Mouse (Mus musculus): Measurements from ENCODE around the gene Cobl.
A peak's percentile ranks its signal among the peaks of the same experiment; 100 is the strongest.

DNA sequence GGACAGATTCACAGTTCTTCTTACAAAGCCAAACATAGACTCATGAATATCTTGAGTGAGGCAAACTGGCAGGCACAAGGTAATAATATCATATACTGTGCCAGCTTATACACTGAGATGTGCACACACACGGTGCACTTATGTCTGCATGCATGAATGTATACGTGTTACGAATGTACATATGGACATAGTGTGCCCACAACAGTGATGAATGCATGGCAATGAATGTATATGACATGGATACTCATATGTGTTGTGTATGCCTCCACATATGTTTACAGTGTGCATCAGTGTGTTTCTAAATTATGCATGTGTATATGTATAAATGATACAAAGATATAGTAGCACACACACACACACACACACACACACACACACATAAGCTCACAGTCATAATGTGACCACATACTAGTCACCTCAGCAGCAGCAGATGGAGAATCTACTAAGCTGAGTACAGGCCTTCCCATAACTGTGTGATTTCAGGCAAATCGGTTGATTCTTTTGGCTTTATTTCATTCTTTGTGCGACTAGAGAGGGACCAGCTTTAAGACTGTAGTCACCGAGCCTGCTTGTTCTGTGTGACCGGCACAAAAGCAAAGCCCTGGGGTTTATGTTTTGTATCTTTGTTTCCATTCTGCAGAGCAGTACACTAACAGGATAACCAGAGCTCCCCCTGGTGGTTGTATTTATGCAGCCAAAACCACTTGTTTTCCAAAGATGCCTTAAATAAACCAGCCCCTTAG lies 173.7 kb downstream of the Cobl start:
- TF ChIP-seq CTCF (IDR thresholded peaks at IDR 0.05; ENCODE audit: low read depth) (peak; percentile 76), EP300 (IDR thresholded peaks at IDR 0.05; ENCODE audit: low read depth) (no peak)
